Mouse (Mus musculus): Measurements from ENCODE around the gene Jdp2.

The Jdp2 gene

DNA sequence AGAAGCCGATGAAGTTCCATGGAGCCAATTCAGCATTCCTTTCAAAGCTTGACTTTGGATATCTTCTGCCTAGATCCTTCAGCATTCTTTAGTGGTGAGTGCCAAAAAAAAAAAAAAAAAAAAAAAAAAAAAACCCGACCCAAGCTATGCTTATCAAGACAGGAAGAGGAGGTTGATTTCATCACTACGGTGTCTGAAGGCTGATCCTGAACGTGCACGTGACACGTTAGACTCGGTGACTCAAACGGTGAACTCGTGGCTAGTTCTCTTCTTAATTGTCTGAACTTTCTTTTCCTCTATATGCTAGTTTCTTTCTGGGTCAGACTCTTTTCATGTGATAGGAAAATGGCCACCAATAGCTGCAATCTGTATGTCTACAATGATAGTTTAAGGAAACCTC, 5.9 kb upstream of the Jdp2 start:
- no peaks in the 10 kb centered on the region; the same call in 1 of the 2 replicates for H3K9me3 ChIP-seq (ENCODE audit: low read length)
- H3K4me1 ChIP-seq (replicated peaks; ENCODE audit: low read depth, low read length) = peaks cover 12% of the 10 kb centered on the region
- TF ChIP-seq CTCF (conservative IDR thresholded peaks at IDR 0.05; ENCODE audit: low read length) (no peak), POU5F1 (IDR thresholded peaks at IDR 0.05; ENCODE audit: borderline replicate concordance, low read length) (no peak), NANOG (IDR thresholded peaks at IDR 0.05; ENCODE audit: borderline replicate concordance, low read length) (no peak)
- H3K27me3 ChIP-seq (ENCODE audit: insufficient read depth, low read length) = peaks cover 59% of the 10 kb centered on the region
- no peak overlapping the region for H3K4me3 ChIP-seq (replicated peaks; ENCODE audit: low read length)
- H3K36me3 ChIP-seq (ENCODE audit: insufficient read depth, low read length) = no peaks in the 10 kb centered on the region

DNA sequence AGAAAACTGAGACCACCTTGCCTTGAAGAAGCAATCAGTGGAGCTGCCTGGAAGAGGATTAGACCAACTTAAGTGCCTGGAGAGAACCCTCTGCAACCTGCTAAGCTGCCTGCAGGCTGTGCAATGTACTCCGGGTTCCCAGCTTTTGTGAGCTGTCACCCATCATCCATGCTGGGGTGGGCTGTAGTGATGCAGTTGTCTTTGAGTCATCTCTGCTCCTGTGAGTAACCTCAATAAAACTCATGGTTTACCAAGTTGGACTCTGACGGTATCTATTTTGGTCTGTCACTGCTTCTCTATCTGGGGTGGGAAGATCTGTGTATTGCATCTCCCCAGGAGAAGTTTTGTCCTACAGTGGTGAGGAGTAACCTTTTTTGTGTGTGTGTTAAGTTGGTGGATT, 4.4 kb upstream of the Jdp2 start:
- Histone ChIP-seq H3K4me1 (replicated peaks; ENCODE audit: low read depth, low read length) (peaks cover 20% of the 10 kb centered on the region), H3K9me3 (ENCODE audit: low read length) (no peaks in the 10 kb centered on the region; the same call in 1 of the 2 replicates), H3K27me3 (ENCODE audit: insufficient read depth, low read length) (peaks cover 58% of the 10 kb centered on the region), H3K36me3 (ENCODE audit: insufficient read depth, low read length) (no peaks in the 10 kb centered on the region), H3K4me3 (replicated peaks; ENCODE audit: low read length) (no peak overlapping the region)
- TF ChIP-seq NANOG (IDR thresholded peaks at IDR 0.05; ENCODE audit: borderline replicate concordance, low read length) = no peak
- no peak for TF ChIP-seq POU5F1 (IDR thresholded peaks at IDR 0.05; ENCODE audit: borderline replicate concordance, low read length)
- no peak for TF ChIP-seq CTCF (conservative IDR thresholded peaks at IDR 0.05; ENCODE audit: low read length)

DNA sequence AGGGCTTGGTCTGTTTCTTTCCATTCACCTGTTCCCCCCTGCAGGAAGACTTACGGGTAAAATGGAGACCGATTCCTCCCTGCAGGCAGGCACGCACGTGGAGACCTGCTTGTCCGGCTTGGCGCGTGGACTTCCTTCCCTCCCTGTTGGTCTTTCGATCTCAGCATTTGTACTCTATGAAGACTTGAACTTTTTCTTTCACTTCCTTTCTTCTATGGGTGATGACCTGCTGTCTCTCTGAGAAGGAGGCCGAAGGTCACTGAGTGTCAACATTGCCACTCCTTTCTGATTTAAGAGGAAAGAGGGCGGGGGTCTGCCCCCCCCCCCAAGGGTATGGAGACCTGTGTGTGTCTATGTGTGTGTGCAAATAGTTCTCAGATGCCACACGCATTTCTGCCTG, 774 bp upstream of the Jdp2 start:
- TF ChIP-seq NANOG (IDR thresholded peaks at IDR 0.05; ENCODE audit: borderline replicate concordance, low read length) = no peak
- no peak for TF ChIP-seq CTCF (conservative IDR thresholded peaks at IDR 0.05; ENCODE audit: low read length)
- no peak for TF ChIP-seq POU5F1 (IDR thresholded peaks at IDR 0.05; ENCODE audit: borderline replicate concordance, low read length)
- H3K9me3 ChIP-seq (ENCODE audit: low read length) = no peaks in the 10 kb centered on the region; the same call in 1 of the 2 replicates
- peak overlapping the region; percentile 83 for H3K4me3 ChIP-seq (replicated peaks; ENCODE audit: low read length)
- peaks cover 83% of the 10 kb centered on the region for H3K27me3 ChIP-seq (ENCODE audit: insufficient read depth, low read length)
- H3K36me3 ChIP-seq (ENCODE audit: insufficient read depth, low read length) = no peaks in the 10 kb centered on the region
- peaks cover 36% of the 10 kb centered on the region for H3K4me1 ChIP-seq (replicated peaks; ENCODE audit: low read depth, low read length)

DNA sequence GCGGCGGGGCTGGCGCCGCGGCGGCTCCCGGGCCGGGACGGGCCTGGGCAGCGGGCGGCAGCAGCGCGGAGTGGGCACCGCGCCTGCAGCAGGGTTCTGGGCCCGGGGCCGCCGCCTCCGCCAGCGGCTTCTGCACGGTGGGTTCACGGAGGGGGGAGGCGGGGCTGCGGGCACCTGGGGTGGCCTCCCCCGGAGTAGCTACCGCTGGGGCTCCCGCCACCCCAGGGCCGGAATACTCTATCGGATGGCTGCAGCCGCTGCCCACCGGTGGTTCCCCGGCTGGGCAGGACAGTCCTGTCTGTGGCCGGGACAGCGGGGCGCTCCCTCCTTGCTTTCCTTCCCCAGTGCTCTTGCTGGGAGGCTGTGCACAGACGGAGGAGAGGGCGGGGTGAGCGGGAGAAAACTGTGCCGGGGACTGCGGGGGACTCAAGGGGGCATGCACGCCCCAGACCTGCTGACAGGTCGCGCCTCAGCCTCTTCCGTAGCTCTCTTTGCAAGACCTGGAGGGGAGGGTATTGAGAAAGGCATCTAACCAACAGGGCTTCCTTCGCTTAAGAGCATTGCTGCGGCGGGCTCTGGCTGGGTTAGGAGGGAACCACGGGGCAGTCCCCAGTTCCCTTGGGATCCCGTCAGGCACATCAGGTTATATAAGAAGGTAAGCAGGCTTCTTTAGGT, 788 bp downstream of the Jdp2 start:
- Histone ChIP-seq H3K4me3 (replicated peaks; ENCODE audit: low read length) (peak overlapping the region; percentile 83), H3K9me3 (ENCODE audit: low read length) (no peaks in the 10 kb centered on the region), H3K36me3 (ENCODE audit: insufficient read depth, low read length) (no peaks in the 10 kb centered on the region), H3K4me1 (replicated peaks; ENCODE audit: low read depth, low read length) (peaks cover 41% of the 10 kb centered on the region), H3K27me3 (ENCODE audit: insufficient read depth, low read length) (peaks cover 84% of the 10 kb centered on the region)
- TF ChIP-seq CTCF (conservative IDR thresholded peaks at IDR 0.05; ENCODE audit: low read length) = no peak
- no peak for TF ChIP-seq NANOG (IDR thresholded peaks at IDR 0.05; ENCODE audit: borderline replicate concordance, low read length)
- no peak for TF ChIP-seq POU5F1 (IDR thresholded peaks at IDR 0.05; ENCODE audit: borderline replicate concordance, low read length)

DNA sequence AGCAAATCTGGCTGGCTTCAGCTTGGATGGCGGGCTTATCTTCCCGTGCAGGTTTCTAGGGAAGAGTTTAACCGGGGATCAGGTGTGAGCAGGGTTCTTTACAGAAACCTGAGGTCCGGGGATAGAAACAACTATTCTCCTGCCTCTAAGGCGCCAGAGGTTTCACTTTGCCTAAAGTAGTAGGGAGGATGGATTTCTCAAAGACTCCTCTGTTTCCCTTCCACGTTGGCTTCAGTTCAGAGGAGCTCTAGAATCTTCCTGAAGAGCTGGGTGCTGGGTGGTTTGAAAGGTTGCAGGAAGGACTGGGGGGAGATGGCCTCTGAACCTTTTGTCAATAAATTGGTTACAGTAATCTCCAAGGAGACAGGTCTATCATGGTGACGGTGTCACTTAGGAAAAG, 1.8 kb downstream of the Jdp2 start:
- peaks cover 41% of the 10 kb centered on the region for H3K4me1 ChIP-seq (replicated peaks; ENCODE audit: low read depth, low read length)
- H3K36me3 ChIP-seq (ENCODE audit: insufficient read depth, low read length) = no peaks in the 10 kb centered on the region
- 0 out of 2 replicates have a peak overlapping the region, but pooled peaks have one; percentile 83 for H3K4me3 ChIP-seq (replicated peaks; ENCODE audit: low read length)
- TF ChIP-seq POU5F1 (IDR thresholded peaks at IDR 0.05; ENCODE audit: borderline replicate concordance, low read length) = no peak
- no peak for TF ChIP-seq CTCF (conservative IDR thresholded peaks at IDR 0.05; ENCODE audit: low read length)
- no peak for TF ChIP-seq NANOG (IDR thresholded peaks at IDR 0.05; ENCODE audit: borderline replicate concordance, low read length)
- peaks cover 82% of the 10 kb centered on the region for H3K27me3 ChIP-seq (ENCODE audit: insufficient read depth, low read length)
- no peaks in the 10 kb centered on the region for H3K9me3 ChIP-seq (ENCODE audit: low read length)

DNA sequence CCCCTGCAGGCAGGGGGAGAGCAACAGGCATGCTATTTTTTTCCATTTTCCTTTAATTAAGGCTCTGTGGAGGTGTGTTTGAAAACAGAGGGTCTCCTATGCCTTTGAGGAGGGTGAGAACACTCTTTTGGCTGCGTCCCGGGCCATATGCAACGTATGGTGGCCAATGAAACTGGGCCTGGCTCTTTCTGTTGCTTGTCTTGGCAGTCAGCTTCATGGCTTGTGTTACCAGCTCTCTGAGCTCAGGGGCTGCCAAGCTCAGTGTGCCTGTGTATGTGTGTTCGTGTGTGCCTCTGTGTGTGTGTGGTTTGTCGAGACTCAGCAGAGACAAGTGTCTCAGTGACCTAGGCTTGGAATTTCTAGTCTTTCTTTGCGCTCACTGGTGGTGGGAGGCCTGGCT, 2.7 kb downstream of the Jdp2 start:
- Histone ChIP-seq H3K9me3 (ENCODE audit: low read length) (no peaks in the 10 kb centered on the region), H3K4me3 (replicated peaks; ENCODE audit: low read length) (no peak overlapping the region), H3K36me3 (ENCODE audit: insufficient read depth, low read length) (no peaks in the 10 kb centered on the region), H3K4me1 (replicated peaks; ENCODE audit: low read depth, low read length) (peaks cover 41% of the 10 kb centered on the region), H3K27me3 (ENCODE audit: insufficient read depth, low read length) (peaks cover 74% of the 10 kb centered on the region)
- TF ChIP-seq CTCF (conservative IDR thresholded peaks at IDR 0.05; ENCODE audit: low read length) = no peak
- TF ChIP-seq POU5F1 (IDR thresholded peaks at IDR 0.05; ENCODE audit: borderline replicate concordance, low read length) = no peak
- no peak for TF ChIP-seq NANOG (IDR thresholded peaks at IDR 0.05; ENCODE audit: borderline replicate concordance, low read length)

DNA sequence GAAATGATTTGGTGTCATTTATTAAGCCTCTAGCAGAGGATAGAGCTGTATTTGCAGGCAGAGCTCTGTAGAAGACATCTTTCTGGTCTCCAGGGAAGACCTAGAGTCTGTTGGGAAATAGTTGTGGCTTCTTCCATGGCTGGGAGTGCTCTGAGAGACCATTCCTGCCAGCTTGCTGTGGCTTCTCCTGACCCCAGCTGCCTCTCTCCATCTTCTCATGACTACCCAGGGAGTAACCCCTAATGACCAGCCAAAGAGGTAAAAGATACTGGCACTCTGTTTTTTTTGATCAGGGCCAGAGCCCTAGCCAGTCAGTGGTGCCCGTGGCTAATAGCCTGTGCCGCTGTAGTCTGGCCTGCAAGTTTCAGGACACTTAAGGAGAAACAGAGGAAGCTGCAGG, 3.3 kb downstream of the Jdp2 start:
- H3K9me3 ChIP-seq (ENCODE audit: low read length) = no peaks in the 10 kb centered on the region
- TF ChIP-seq CTCF (conservative IDR thresholded peaks at IDR 0.05; ENCODE audit: low read length) (no peak), NANOG (IDR thresholded peaks at IDR 0.05; ENCODE audit: borderline replicate concordance, low read length) (no peak), POU5F1 (IDR thresholded peaks at IDR 0.05; ENCODE audit: borderline replicate concordance, low read length) (no peak)
- no peak overlapping the region for H3K4me3 ChIP-seq (replicated peaks; ENCODE audit: low read length)
- peaks cover 72% of the 10 kb centered on the region for H3K27me3 ChIP-seq (ENCODE audit: insufficient read depth, low read length)
- no peaks in the 10 kb centered on the region for H3K36me3 ChIP-seq (ENCODE audit: insufficient read depth, low read length)
- H3K4me1 ChIP-seq (replicated peaks; ENCODE audit: low read depth, low read length) = peaks cover 41% of the 10 kb centered on the region

DNA sequence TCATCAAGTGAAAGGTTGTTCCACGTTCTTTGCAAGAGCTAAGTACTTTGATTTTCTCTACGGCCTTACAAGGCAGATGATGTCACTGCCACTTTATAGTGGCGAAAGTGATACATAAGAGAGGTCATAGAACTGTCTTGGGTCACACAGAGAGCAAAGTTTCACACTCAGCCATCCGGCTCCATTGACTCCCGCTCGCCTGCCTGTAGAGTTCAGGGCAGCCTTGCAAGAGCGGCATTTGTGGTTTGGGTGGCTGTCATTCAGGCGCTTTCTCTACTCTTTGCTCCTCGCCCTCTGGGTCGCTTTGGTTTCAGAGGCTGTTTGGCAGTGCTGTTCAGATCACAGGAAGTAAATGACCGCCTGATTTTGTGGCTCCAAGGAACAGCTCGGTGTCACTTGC, 4.0 kb downstream of the Jdp2 start:
- Histone ChIP-seq H3K9me3 (ENCODE audit: low read length) (no peaks in the 10 kb centered on the region), H3K27me3 (ENCODE audit: insufficient read depth, low read length) (peaks cover 69% of the 10 kb centered on the region), H3K4me1 (replicated peaks; ENCODE audit: low read depth, low read length) (peaks cover 42% of the 10 kb centered on the region), H3K36me3 (ENCODE audit: insufficient read depth, low read length) (no peaks in the 10 kb centered on the region), H3K4me3 (replicated peaks; ENCODE audit: low read length) (no peak overlapping the region)
- TF ChIP-seq CTCF (conservative IDR thresholded peaks at IDR 0.05; ENCODE audit: low read length) (no peak), NANOG (IDR thresholded peaks at IDR 0.05; ENCODE audit: borderline replicate concordance, low read length) (no peak), POU5F1 (IDR thresholded peaks at IDR 0.05; ENCODE audit: borderline replicate concordance, low read length) (no peak)

DNA sequence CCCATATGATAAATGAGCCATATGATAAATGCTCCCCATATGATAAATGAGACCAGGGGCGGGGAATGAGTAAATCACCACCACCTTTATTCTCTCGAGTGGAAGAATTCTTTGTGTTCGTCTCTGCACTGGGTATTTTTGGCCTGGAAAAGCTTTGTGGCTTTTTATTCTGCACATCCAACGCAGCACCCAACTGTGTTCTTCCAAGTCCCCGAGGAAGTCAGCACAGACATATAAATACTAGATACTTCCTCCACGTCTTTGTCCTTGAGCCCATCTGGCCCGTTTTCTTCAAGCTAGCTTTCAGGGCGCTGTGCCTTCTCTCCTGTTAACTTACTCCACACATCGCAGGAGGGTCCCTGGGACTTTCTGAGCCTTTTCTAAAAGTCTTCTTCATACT, 4.9 kb downstream of the Jdp2 start:
- H3K27me3 ChIP-seq (ENCODE audit: insufficient read depth, low read length) = peaks cover 63% of the 10 kb centered on the region
- no peak overlapping the region for H3K4me3 ChIP-seq (replicated peaks; ENCODE audit: low read length)
- TF ChIP-seq CTCF (conservative IDR thresholded peaks at IDR 0.05; ENCODE audit: low read length) (no peak), POU5F1 (IDR thresholded peaks at IDR 0.05; ENCODE audit: borderline replicate concordance, low read length) (no peak), NANOG (IDR thresholded peaks at IDR 0.05; ENCODE audit: borderline replicate concordance, low read length) (no peak)
- H3K36me3 ChIP-seq (ENCODE audit: insufficient read depth, low read length) = no peaks in the 10 kb centered on the region; the same call in 1 of the 2 replicates
- no peaks in the 10 kb centered on the region for H3K9me3 ChIP-seq (ENCODE audit: low read length)
- peaks cover 38% of the 10 kb centered on the region for H3K4me1 ChIP-seq (replicated peaks; ENCODE audit: low read depth, low read length)
